In the genomic region with DNA sequence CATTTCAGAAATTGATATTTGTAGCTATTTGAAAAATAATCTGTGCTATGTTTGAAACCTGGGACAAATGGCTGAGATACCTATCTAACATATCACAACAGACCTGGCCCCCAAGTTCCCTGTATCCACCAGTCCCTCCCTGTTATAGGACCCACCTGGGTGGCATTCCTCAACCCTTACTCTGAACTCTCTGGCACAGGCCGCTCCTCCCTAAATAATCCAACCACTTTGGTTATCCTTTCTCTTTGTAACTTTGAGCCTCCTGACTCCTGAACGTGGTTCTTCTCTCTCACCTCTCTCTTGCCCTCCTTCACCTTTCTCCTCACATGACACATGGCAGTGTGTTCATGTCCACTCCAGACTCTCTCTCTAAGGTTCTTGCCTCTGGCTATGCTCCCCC, we compare ENCODE assay signal across 8 mouse cellular contexts. TPM values are rescaled to one million over a fixed set of nuclear protein-coding genes. Genes with fewer than 3 reads are reported as not detected.
DNase-seq lines count a peak whose midpoint lies in the region; ATAC-seq and TF ChIP-seq lines count a peak whose summit lies in the region.
"Not testable (repeated sequence)": the region's sequence is repeated elsewhere in the genome, so short reads cannot be mapped to it uniquely, and the experiment has no call there.

No protein-coding gene starts in this region.

- not testable (repeated sequence) for H3K27me3 ChIP-seq in forebrain, embryonic 15.5 days; heart, embryonic 15.5 days; kidney, adult 2 months (replicated peaks; ENCODE audit: control insufficient read depth, insufficient read depth, low read length); liver, adult 2 months (ENCODE audit: control insufficient read depth, insufficient read depth, low read length); midbrain, embryonic 14.5 days (ENCODE audit: control insufficient read depth, insufficient read depth, low read length); stomach, embryonic 15.5 days (replicated peaks)

- not testable (repeated sequence) for H3K9ac ChIP-seq in forebrain, embryonic 15.5 days (replicated peaks); heart, embryonic 15.5 days; liver, adult 2 months (ENCODE audit: low read depth, low read length); midbrain, embryonic 14.5 days (replicated peaks; ENCODE audit: low read length); stomach, embryonic 15.5 days

- not testable (repeated sequence) for TF ChIP-seq CTCF in kidney, adult 2 months (conservative IDR thresholded peaks at IDR 0.05; ENCODE audit: insufficient read depth, insufficient read length, low read depth, low read length); liver, adult 2 months (IDR thresholded peaks at IDR 0.05; ENCODE audit: low read depth, low read length)

- peaks cover 21% of the 10 kb centered on the region for H3K36me3 ChIP-seq in forebrain, embryonic 15.5 days
- H3K36me3 ChIP-seq in heart, embryonic 15.5 days: peaks cover 11% of the 10 kb centered on the region
- not testable (repeated sequence) for H3K36me3 ChIP-seq in kidney, adult 2 months (ENCODE audit: control insufficient read depth, insufficient read depth, low read length); liver, adult 2 months (ENCODE audit: control insufficient read depth, insufficient read depth, low read length); midbrain, embryonic 14.5 days (ENCODE audit: control insufficient read depth, insufficient read depth, low read length); stomach, embryonic 15.5 days

- not testable (repeated sequence) for H3K27ac ChIP-seq in forebrain, embryonic 15.5 days (replicated peaks); liver, adult 2 months (replicated peaks; ENCODE audit: insufficient read depth, low read depth, low read length); midbrain, embryonic 14.5 days (replicated peaks; ENCODE audit: low read depth, low read length); stomach, embryonic 15.5 days
- peak overlapping the region; percentile 16 for H3K27ac ChIP-seq in heart, embryonic 15.5 days
- 0 out of 2 replicates have a peak overlapping the region, but pooled peaks have one; percentile 27 for H3K27ac ChIP-seq in kidney, adult 2 months (ENCODE audit: insufficient read depth, low read depth, low read length)

- not testable (repeated sequence) for H3K4me1 ChIP-seq in forebrain, embryonic 15.5 days; heart, embryonic 15.5 days (replicated peaks); kidney, adult 2 months (ENCODE audit: control insufficient read depth, insufficient read depth, low read length); liver, adult 2 months (ENCODE audit: control insufficient read depth, insufficient read depth, low read length); midbrain, embryonic 14.5 days (ENCODE audit: control insufficient read depth, insufficient read depth, low read length); stomach, embryonic 15.5 days

- DNase-seq in CD4-positive, CD25-positive, alpha-beta regulatory T cell, adult 2 months (ENCODE audit: low read depth, low spot score): peak; percentile 1
- peak; percentile 34 for DNase-seq in c-Kit-positive CD71-positive TER-119-positive erythroid progenitor cells, embryonic 14.5 days (ENCODE audit: low spot score)
- not testable (repeated sequence) for DNase-seq in kidney, adult 2 months; midbrain, embryonic 14.5 days
- DNase-seq in liver, adult 2 months (ENCODE audit: extremely low read depth, low read depth, low spot score): peak; percentile 6

- peak; percentile 42; the same call in 1 of the 2 replicates for ATAC-seq in forebrain, embryonic 15.5 days (replicated peaks)
- ATAC-seq in heart, embryonic 15.5 days (replicated peaks; ENCODE audit: insufficient number of reproducible peaks, insufficient read depth, low FRiP score, low read depth): 0 out of 2 replicates have a peak, but pooled peaks have one; percentile 18
- ATAC-seq in midbrain, embryonic 14.5 days (ENCODE audit: low FRiP score, low TSS enrichment): 0 out of 2 replicates have a peak, but pooled peaks have one; percentile 29
- 0 out of 2 replicates have a peak, but pooled peaks have one; percentile 33 for ATAC-seq in stomach, embryonic 15.5 days (ENCODE audit: insufficient read depth, low FRiP score, low read depth)

- not testable (repeated sequence) for H3K79me2 ChIP-seq in liver, adult 2 months (ENCODE audit: control insufficient read depth, insufficient read depth, low read length)

- not testable (repeated sequence) for TF ChIP-seq POLR2A in kidney, adult 2 months (IDR thresholded peaks at IDR 0.05; ENCODE audit: low read depth, low read length); liver, adult 2 months (IDR thresholded peaks at IDR 0.05; ENCODE audit: extremely low read depth, insufficient read depth, low read length)

- not testable (repeated sequence) for H3K4me2 ChIP-seq in forebrain, embryonic 15.5 days (replicated peaks); heart, embryonic 15.5 days; midbrain, embryonic 14.5 days (ENCODE audit: low read length); stomach, embryonic 15.5 days

- H3K4me3 ChIP-seq in forebrain, embryonic 15.5 days; heart, embryonic 15.5 days; kidney, adult 2 months (ENCODE audit: insufficient read depth, low read depth, low read length); liver, adult 2 months (ENCODE audit: insufficient read depth, low read depth, low read length); midbrain, embryonic 14.5 days (replicated peaks; ENCODE audit: low read depth, low read length); stomach, embryonic 15.5 days (replicated peaks): not testable (repeated sequence)

- 81% methylated on average over 2 of the region's 2 CpGs for WGBS in forebrain, embryonic 15.5 days
- WGBS in heart, embryonic 15.5 days: 65% methylated on average over 2 of the region's 2 CpGs
- 57% methylated on average over 2 of the region's 2 CpGs for WGBS in kidney, adult 2 months
- WGBS in liver, adult 2 months: 74% methylated on average over 2 of the region's 2 CpGs
- 73% methylated on average over 2 of the region's 2 CpGs for WGBS in midbrain, embryonic 14.5 days
- 65% methylated on average over 2 of the region's 2 CpGs for WGBS in stomach, embryonic 15.5 days

- H3K9me3 ChIP-seq in forebrain, embryonic 15.5 days: peaks cover 13% of the 10 kb centered on the region
- not testable (repeated sequence) for H3K9me3 ChIP-seq in heart, embryonic 15.5 days (replicated peaks); midbrain, embryonic 14.5 days (ENCODE audit: control insufficient read depth, low read length); stomach, embryonic 15.5 days

RNA-seq across cellular contexts. Expression of a gene that starts 37.3 kb away (rescaled TPM):
- polyA plus RNA-seq in forebrain, embryonic 15.5 days (2015; fragmentation: Nextera tagmentation; extraction: Ambion mirVana): 189 and 242 TPM in 2 replicates
- 122 and 155 TPM in 2 replicates for polyA plus RNA-seq in heart, embryonic 15.5 days (2015; fragmentation: Nextera tagmentation; extraction: Ambion mirVana)
- polyA plus RNA-seq in kidney, adult 2 months (2012; rRNA removed): 108 and 184 TPM in 2 replicates
- 8.0 and 11.5 TPM in 2 replicates for total RNA-seq in liver, adult 2 months (2014; rRNA removed)
- polyA plus RNA-seq in liver, adult 2 months (2012; rRNA removed): 102 and 123 TPM in 2 replicates
- polyA plus RNA-seq in midbrain, embryonic 14.5 days (2014; fragmentation: Nextera tagmentation; extraction: Ambion mirVana): 126 and 339 TPM in 2 replicates
- polyA plus RNA-seq in stomach, embryonic 15.5 days (2015; fragmentation: Nextera tagmentation; extraction: Ambion mirVana): 273 and 307 TPM in 2 replicates
